Mouse (Mus musculus) brain, adult 2 months (tissue): Measurements from ENCODE around the gene Sprr3.
"Not testable (repeated sequence)": the region's sequence is repeated elsewhere in the genome, so short reads cannot be mapped to it uniquely, and the experiment has no call there.

Source experiments
- DNase-seq: peaks from one replicate; pipeline ENCODE4 v3.0.0; 2011; ENCODE audit warnings: low read depth, low spot score

The Sprr3 gene

GRCm38 (mm10) chr3:92458620-92459019 lies at the start of gene Sprr3:
TSS of gene Sprr3 (minus strand) at chr3:92458720.
- DNase-seq, result no peak

GRCm38 (mm10) chr3:92508185-92508584 lies 49.7 kb upstream of the Sprr3 start:
- DNase-seq, result no peak

GRCm38 (mm10) chr3:92503528-92503927 lies 45.0 kb upstream of the Sprr3 start:
- peak; percentile 15 for DNase-seq

GRCm38 (mm10) chr3:92500393-92500792 lies 41.9 kb upstream of the Sprr3 start, which contains the start of gene Sprr4:
TSS of gene Sprr4 (minus strand) at chr3:92500493.
- DNase-seq, result no peak

GRCm38 (mm10) chr3:92490262-92490661 lies 31.7 kb upstream of the Sprr3 start:
- peak; percentile 10 for DNase-seq

GRCm38 (mm10) chr3:92486307-92486706 lies 27.8 kb upstream of the Sprr3 start:
- no peak for DNase-seq

- peak; percentile 40 for DNase-seq
These were observed 27.3 kb upstream of the Sprr3 start, which contains the start of gene Sprr1a for GRCm38 (mm10) chr3:92485863-92486262. TSS of gene Sprr1a (minus strand) at chr3:92485895.

- not testable (repeated sequence) for DNase-seq
These were observed 22.7 kb upstream of the Sprr3 start for GRCm38 (mm10) chr3:92481249-92481648.

- no peak for DNase-seq
These were observed 11.6 kb upstream of the Sprr3 start for GRCm38 (mm10) chr3:92470111-92470510.

GRCm38 (mm10) chr3:92467424-92467823 lies 8.9 kb upstream of the Sprr3 start:
- no peak for DNase-seq

- DNase-seq, result no peak
These were observed 8.1 kb upstream of the Sprr3 start for GRCm38 (mm10) chr3:92466576-92466975.

GRCm38 (mm10) chr3:92455151-92455550 lies 3.4 kb downstream of the Sprr3 start:
- no peak for DNase-seq

GRCm38 (mm10) chr3:92440177-92440576 lies 18.3 kb downstream of the Sprr3 start:
- no peak for DNase-seq

GRCm38 (mm10) chr3:92438689-92439088 lies 19.8 kb downstream of the Sprr3 start, which contains the start of gene Sprr1b:
TSS of gene Sprr1b (minus strand) at chr3:92438789.
- no peak for DNase-seq

- DNase-seq, result no peak
These were observed 26.2 kb downstream of the Sprr3 start, which contains the start of gene Sprr2k for GRCm38 (mm10) chr3:92432282-92432681. TSS of gene Sprr2k (plus strand) at chr3:92432582.

- no peak for DNase-seq
These were observed 29.2 kb downstream of the Sprr3 start, which contains the start of gene Gm9774 for GRCm38 (mm10) chr3:92429323-92429722. TSS of gene Gm9774 (minus strand) at chr3:92429423.

GRCm38 (mm10) chr3:92417782-92418181 lies 40.7 kb downstream of the Sprr3 start, which contains the start of gene Sprr2j-ps:
TSS of gene Sprr2j-ps (plus strand) at chr3:92418082.
- DNase-seq, result no peak

- DNase-seq, result no peak
These were observed 50.8 kb downstream of the Sprr3 start, which contains the start of gene Sprr2i for GRCm38 (mm10) chr3:92407691-92408090. TSS of gene Sprr2i (plus strand) at chr3:92407991.
